Mouse (Mus musculus) olfactory bulb, adult 2 months (tissue): Measurements from ENCODE around the gene BC049715. TPM values are rescaled to one million over a fixed set of nuclear protein-coding genes. Genes with fewer than 3 reads are reported as not detected.
A peak's percentile ranks its signal among the peaks of the same experiment; 100 is the strongest.
"Not testable (repeated sequence)": the region's sequence is repeated elsewhere in the genome, so short reads cannot be mapped to it uniquely, and the experiment has no call there.

Experiments
- H3K27ac ChIP-seq: fragments of 200-500 bp; 2 replicates; pipeline ENCODE4 v1.5.1; 2012; ENCODE audit warnings: low read depth, low read length; ENCODE audit not compliant: insufficient read depth
- H3K4me1 ChIP-seq: fragments of 200-500 bp; 2 replicates; pipeline ENCODE4 v1.6.1; 2012; ENCODE audit warnings: low read length; ENCODE audit not compliant: control insufficient read depth, insufficient read depth
- H3K4me3 ChIP-seq: fragments of 200-500 bp; 2 replicates; pipeline ENCODE4 v1.5.1; 2012; ENCODE audit warnings: mild to moderate bottlenecking, low read depth, low read length, moderate library complexity; ENCODE audit not compliant: insufficient read depth
- CTCF ChIP-seq: fragments of 200-500 bp; IDR thresholded peaks from 2 replicates; pipeline ENCODE4 v1.5.1; 2012; ENCODE audit warnings: low read depth, mild to moderate bottlenecking, low read length, moderate library complexity; ENCODE audit not compliant: insufficient read depth
- POLR2A ChIP-seq: fragments of 200-500 bp; IDR thresholded peaks from 2 replicates; pipeline ENCODE4 v1.6.1; 2012; ENCODE audit warnings: mild to moderate bottlenecking, low read depth, low read length, moderate library complexity; ENCODE audit not compliant: insufficient read depth
- WGBS: fragments of 180-500 bp; shearing (Covaris S2); methylation state at CpG from one replicate; pipeline ENCODE4 v1.1.7; 2018; 5-methylcytosine and 5-hydroxymethylcytosine counted together
- polyA plus RNA-seq: library from polyadenylated mRNA; stranded (reverse); fragments of >200 nt; gene quantifications from 2 replicates; pipeline ENCODE4 v1.2.4, GENCODE M21; 2012; ENCODE audit warnings: low replicate concordance; ENCODE audit not compliant: missing spikeins, insufficient read depth, insufficient read length

BC049715 gene
- polyA plus RNA-seq, 1 experiment: not detected

DNA sequence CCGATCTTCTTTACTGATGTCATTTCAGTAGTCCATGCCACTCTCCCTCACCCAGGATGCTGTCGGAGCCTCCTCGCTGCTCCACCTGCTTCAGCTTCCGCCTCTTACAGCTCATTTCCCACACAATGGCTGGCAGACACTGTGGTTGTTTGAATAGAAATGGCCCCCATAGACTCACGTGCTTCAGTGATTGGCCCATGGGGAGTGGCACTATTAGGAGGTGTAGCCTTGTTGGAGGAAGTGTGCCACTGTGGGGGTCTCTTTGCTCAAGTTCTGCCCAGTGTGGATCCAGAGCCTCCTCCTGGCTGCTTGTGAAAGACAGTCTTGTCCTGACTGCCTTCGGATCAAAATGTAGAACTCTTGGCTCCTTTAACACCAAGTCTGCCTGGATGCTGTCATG lies 31.6 kb upstream of the BC049715 start:
- 58% methylated on average over 6 of the region's 6 CpGs for WGBS
- no peak overlapping the region for H3K4me3 ChIP-seq
- H3K27ac ChIP-seq: no peak overlapping the region
- no peak for TF ChIP-seq POLR2A
- TF ChIP-seq CTCF: no peak
- H3K4me1 ChIP-seq: peaks cover 9% of the 10 kb centered on the region; the same call in 1 of the 2 replicates

DNA sequence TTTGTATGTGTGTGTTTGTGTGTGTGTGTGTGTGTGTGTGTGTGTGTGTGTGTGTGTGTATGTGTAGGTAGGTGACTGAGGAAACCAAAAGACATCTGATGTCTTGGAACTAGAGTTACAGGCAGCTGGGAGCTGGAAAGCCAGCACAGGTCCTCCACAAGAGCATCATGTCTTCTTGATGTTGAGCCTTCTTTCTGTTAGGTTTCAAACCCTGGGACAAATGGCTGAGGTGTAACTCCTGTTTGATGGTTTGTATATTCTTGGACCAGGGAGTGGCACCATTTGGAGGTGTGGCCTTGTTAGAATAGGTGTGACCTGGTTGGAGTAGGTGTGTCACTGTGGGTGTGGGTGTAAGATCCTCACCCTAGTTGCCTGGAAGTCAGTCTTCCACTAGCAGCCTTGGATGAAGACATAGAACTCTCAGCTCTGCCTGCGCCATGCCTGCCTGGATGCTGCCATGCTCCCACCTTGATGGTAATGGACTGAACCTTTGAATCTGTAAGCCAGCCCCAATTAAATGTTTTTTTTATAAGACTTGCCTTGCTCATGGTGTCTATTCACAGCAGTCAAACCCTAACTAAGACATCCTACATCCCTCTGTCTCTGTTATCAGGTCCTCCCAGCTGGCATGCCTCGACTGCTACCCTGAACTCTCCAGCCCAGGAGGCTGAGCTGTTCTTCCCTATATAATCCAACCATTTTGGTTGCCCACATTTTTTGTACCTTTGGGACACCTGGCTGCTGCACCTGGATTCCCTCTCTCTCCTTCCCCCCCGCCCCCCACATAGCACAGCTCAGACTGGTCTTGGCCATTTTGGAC lies 29.3 kb upstream of the BC049715 start:
- not testable (repeated sequence) for H3K4me1 ChIP-seq, H3K4me3 ChIP-seq, H3K27ac ChIP-seq
- 87% methylated on average over 3 of the region's 3 CpGs for WGBS

DNA sequence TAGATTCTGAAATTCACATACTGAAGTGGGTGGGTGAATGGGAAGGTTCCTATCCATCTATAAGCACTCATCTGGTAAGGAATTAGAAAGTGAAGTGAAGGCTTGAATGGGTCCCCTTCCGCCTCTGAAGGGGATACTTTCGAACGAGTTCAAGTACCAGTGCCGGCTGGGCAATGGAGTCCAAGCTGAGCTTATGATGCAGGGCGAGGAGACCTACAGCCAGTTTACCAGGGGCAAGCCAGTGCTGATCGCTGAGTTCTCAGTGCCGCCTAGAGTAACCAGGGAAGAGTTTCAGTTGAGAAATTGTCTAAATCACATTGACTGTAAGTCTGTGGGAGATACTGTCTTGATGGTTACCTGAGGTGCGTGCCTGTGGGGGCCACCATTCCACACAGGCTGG lies 26.7 kb upstream of the BC049715 start:
- TF ChIP-seq CTCF: no peak
- TF ChIP-seq POLR2A: no peak
- Histone ChIP-seq H3K4me1 (no peaks in the 10 kb centered on the region), H3K4me3 (no peak overlapping the region), H3K27ac (no peak overlapping the region)
- WGBS: 95% methylated on average over 8 of the region's 8 CpGs

DNA sequence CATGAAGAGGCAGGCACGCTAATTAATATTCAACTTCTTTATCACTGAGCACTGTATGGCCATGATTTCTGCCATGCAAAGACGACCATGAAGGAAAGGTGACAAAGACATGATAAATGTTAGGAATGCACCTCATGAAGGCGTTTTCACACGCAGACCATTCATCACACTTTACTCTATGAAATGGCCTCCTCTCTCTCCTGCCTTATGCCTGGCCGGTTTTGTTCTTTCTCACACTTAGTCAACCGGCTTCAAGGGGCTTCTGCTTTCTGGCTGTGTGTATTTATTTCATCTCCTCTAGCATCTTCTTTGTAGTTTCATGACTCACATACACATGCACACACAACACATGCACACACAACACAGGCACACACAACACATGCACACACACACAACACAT lies 26.2 kb upstream of the BC049715 start:
- no peak overlapping the region for H3K4me3 ChIP-seq
- WGBS: 91% methylated on average over 6 of the region's 6 CpGs
- no peak for TF ChIP-seq POLR2A
- no peak for TF ChIP-seq CTCF
- no peak overlapping the region for H3K27ac ChIP-seq
- H3K4me1 ChIP-seq: no peaks in the 10 kb centered on the region

DNA sequence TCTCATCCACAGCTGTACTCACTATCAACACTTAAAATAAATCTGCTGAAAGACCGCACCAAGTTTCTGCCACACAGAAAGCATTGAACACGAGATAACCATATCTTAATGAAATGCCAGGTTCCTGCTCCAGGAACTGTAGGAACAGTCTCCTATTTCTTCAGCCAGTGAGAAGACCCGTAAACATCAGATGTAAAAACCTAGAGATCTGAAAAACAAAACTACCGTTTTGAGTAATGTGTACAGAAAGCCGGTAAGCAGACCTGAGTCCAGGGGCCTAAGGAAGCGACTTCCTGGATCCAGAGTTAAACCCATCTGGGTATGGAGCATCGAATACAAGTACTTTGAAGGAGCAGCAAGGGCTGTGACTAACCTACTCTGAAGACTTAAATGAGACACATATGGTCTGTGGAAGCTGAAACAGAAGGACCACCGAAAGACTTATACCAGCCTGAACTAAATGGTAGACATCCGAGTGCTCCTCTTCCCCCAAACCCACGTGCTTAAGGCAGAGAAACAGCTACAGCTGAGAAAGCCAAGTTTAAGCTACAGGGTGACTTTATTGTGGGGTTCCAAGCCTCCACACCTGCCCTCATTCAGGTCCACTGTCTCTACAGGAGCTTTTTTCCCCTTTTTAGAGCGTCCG lies 24.2 kb upstream of the BC049715 start:
- no peak for TF ChIP-seq CTCF
- no peak for TF ChIP-seq POLR2A
- peak overlapping the region; percentile 23; the same call in 1 of the 2 replicates for H3K27ac ChIP-seq
- peak overlapping the region; percentile 56 for H3K4me3 ChIP-seq
- 17% methylated on average over 12 of the region's 12 CpGs for WGBS
- H3K4me1 ChIP-seq: peaks cover 4% of the 10 kb centered on the region; the same call in 1 of the 2 replicates

DNA sequence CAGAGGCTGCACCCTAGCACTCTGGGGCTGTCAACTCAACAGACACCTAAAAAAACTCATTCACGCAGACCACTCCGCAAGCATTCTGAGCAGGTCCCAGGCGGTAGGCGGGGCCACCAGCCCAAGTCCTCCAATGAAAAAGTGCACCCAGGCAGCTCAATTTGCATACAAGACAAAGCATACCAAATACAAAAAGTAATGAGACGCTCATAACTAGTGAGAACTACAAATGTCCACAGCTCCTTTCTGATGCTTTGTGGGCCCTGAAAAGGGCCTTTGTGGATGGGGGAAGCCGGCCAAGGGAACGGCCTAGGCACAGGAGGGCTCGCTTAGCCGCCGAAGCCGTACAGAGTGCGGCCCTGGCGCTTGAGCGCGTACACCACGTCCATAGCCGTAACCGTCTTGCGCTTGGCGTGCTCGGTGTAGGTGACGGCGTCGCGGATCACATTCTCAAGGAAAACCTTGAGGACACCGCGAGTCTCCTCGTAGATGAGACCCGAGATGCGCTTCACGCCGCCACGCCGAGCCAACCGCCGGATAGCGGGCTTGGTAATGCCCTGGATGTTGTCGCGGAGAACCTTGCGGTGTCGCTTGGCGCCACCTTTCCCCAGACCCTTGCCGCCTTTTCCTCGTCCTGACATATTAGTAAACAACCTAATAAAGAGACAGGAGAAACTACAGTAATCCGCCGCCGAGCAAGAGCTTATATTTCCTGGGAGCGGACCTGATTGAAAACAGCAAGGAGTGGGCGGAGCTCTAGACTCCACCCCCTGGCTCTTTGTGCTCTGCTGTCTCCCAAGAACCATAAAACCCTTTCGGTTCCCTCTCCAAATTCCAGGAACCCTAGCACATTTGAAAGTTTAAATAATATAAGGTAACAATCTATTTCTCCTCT lies 23.4 kb upstream of the BC049715 start, which contains the start of gene Hist4h4:
Gene Hist4h4 (minus strand): TSS at position 677 of the 895 bp plus-strand sequence.
- H3K4me3 ChIP-seq: peak within 1 kb of the TSS; percentile 56
- no peak for TF ChIP-seq CTCF
- TF ChIP-seq POLR2A: peak; percentile 89
- H3K27ac ChIP-seq: peak within 1 kb of the TSS; percentile 100
- WGBS: under 1% methylated on average over 50 of the region's 50 CpGs
- peaks cover 6% of the 10 kb centered on the region; the same call in 1 of the 2 replicates for H3K4me1 ChIP-seq

DNA sequence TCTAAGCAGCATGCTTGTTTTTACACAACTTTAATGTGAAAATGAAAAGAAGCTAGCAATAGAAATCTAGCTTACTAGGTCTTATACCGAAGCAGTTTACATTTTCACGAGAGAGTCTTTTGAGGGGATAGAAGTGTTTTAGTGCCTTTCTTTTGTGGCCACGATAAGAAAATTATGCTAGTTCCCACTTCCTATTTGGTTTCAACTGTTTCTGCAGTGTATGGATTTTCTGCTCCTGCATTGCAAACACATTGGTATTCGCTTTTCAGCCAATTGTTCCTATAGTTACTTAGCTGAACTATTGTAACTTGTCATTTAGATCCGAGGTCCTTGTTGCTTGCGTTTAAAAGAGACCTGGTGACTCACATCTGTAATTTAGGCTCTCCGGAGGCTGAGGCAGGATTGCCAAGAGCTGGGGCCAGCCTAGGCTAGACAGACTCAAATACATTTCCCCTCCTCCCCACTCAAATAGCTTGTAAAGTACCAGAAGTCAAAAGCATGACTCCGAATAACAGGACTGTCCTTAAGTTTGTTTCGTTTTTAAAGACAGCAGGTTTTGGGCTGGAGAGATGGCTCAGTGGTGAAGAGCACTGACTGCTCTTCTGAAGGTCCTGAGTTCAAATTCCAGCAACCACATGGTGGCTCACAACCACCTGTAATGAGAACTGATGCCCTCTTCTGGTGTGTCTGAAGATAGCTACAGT lies 22.6 kb upstream of the BC049715 start:
- peaks cover 11% of the 10 kb centered on the region; the same call in 1 of the 2 replicates for H3K4me1 ChIP-seq
- no peak for TF ChIP-seq POLR2A
- 18% methylated on average over 9 of the region's 9 CpGs for WGBS
- peak overlapping the region; percentile 40; the same call in 1 of the 2 replicates for H3K27ac ChIP-seq
- no peak overlapping the region for H3K4me3 ChIP-seq

DNA sequence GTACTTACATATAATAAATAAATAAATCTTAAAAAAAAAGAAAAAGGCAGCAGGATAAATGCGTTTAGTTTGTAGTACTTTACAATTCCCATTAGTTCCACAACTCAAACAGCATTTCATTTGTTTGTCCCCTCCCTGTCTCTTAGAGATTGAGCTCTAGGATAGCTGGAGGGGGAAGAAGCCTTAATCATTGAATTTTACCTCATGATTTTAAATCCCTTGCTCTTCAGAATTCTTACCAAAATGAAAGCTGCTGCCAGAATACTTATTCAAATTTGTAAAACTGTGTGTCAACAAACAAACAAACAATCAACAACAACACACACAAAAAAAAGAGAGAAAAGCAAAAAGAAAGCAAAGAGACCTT lies 22.0 kb upstream of the BC049715 start:
- H3K4me3 ChIP-seq: no peak overlapping the region
- TF ChIP-seq CTCF (no peak), POLR2A (no peak)
- WGBS: 71% methylated on average over 1 of the region's 1 CpGs
- H3K4me1 ChIP-seq: peaks cover 11% of the 10 kb centered on the region; the same call in 1 of the 2 replicates
- H3K27ac ChIP-seq: no peak overlapping the region
